Mouse (Mus musculus) cerebellum, postnatal 4 days (tissue): ENCODE measurements around the gene Art2b.
"Not testable (repeated sequence)": the region's sequence is repeated elsewhere in the genome, so short reads cannot be mapped to it uniquely, and the experiment has no call there.

Experiments
- DNase-seq, 2 experiments: peaks; one replicate each; pipeline ENCODE4 v3.0.0; 2022; ENCODE audit warnings: low spot score in 2 of 2, mixed read lengths in 1 of 2

Gene Art2b

GRCm38 (mm10) chr7:101564086-101564485, 21.3 kb downstream of the Art2b start:
- no peak for DNase-seq

- DNase-seq = not testable (repeated sequence)
These were observed 26.0 kb downstream of the Art2b start for GRCm38 (mm10) chr7:101559393-101559792.

- DNase-seq = no peak
These were observed 28.0 kb downstream of the Art2b start for GRCm38 (mm10) chr7:101557391-101557790.

GRCm38 (mm10) chr7:101555473-101555872, 29.9 kb downstream of the Art2b start:
- DNase-seq = not testable (repeated sequence)

- DNase-seq = no peak
These were observed 33.9 kb downstream of the Art2b start for GRCm38 (mm10) chr7:101551530-101551929.

GRCm38 (mm10) chr7:101550686-101551485, 34.5 kb downstream of the Art2b start:
- DNase-seq = no peak

- DNase-seq = no peak
These were observed 36.1 kb downstream of the Art2b start for GRCm38 (mm10) chr7:101549266-101549665.

GRCm38 (mm10) chr7:101547651-101548050, 37.7 kb downstream of the Art2b start:
- DNase-seq = no peak

GRCm38 (mm10) chr7:101541734-101542133, 43.7 kb downstream of the Art2b start:
- DNase-seq = no peak

- DNase-seq = peak; percentile 54 to 69
These were observed 44.3 kb downstream of the Art2b start for GRCm38 (mm10) chr7:101541132-101541531.

- no peak for DNase-seq
These were observed 44.7 kb downstream of the Art2b start for GRCm38 (mm10) chr7:101540684-101541083.

- no peak for DNase-seq
These were observed 45.6 kb downstream of the Art2b start for GRCm38 (mm10) chr7:101539774-101540173.

- peak in 1 of 2 experiments; percentile 45 for DNase-seq
These were observed 47.1 kb downstream of the Art2b start for GRCm38 (mm10) chr7:101538141-101538933.

GRCm38 (mm10) chr7:101537541-101537940, 47.9 kb downstream of the Art2b start:
- no peak for DNase-seq

GRCm38 (mm10) chr7:101535517-101535916, 49.9 kb downstream of the Art2b start:
- DNase-seq = no peak

GRCm38 (mm10) chr7:101535102-101535501, 50.3 kb downstream of the Art2b start:
- no peak for DNase-seq

GRCm38 (mm10) chr7:101534428-101534827, 51.0 kb downstream of the Art2b start:
- DNase-seq = no peak
